ENCODE assay signal across 20 mouse cellular contexts in the genomic region with DNA sequence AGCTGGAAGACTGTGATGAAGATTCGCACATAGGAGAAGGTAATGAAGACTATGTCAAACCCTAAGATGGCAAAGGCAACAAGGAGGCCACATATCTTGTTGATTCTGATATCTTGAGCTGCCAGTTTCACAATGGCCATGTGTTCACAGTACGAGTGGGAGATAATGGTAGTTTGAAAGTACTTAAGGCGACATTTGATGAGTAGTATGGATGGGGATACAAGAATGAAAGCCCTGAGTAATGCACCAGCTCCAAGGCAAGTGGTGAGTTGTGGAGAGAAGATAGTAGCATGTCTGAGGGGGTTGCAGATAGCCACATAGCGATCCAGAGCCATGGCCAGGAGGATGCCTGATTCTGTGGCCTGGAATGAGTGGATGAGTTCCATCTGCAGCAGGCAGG. TPM values are rescaled to one million over a fixed set of nuclear protein-coding genes. Genes with fewer than 3 reads are reported as not detected.
"Had no signal": no experiment of that assay in that cellular context is flagged by ENCODE, and none has a peak within 500 bp of the region (broad histone marks: within the 10 kb centered on the region; RNA-seq: fewer than 3 reads in every experiment).

No protein-coding gene starts in this region.

RNA-seq across cellular contexts. Expression of a gene that starts 1.8 kb away (rescaled TPM):
- total RNA-seq: liver, adult 2 months; megakaryocyte, adult 5-6 weeks; midbrain, postnatal 0 days; monocyte, adult 5-6 weeks; neutrophil, adult 5-6 weeks had no signal
- polyA plus RNA-seq: liver, adult 2 months; lung, adult 2 months; lung, embryonic 15.5 days; lung, postnatal 0 days; macrophage; midbrain, embryonic 11.5 days; midbrain, embryonic 13.5 days; midbrain, embryonic 15.5 days; midbrain, postnatal 0 days; neural tube, embryonic 12.5 days; neural tube, embryonic 14.5 days; spleen, adult 2 months; stomach, embryonic 15.5 days; stomach, postnatal 0 days; testis, adult 2 months; thymus, adult 2 months; urinary bladder, adult 2 months had no signal

RNA-seq across cellular contexts. Expression of a gene that starts 6.3 kb away (rescaled TPM):
- total RNA-seq: liver, adult 2 months; megakaryocyte, adult 5-6 weeks; midbrain, postnatal 0 days; monocyte, adult 5-6 weeks had no signal
- polyA plus RNA-seq: liver, adult 2 months; lung, adult 2 months; lung, embryonic 15.5 days; lung, postnatal 0 days; macrophage; midbrain, embryonic 11.5 days; midbrain, embryonic 13.5 days; midbrain, embryonic 15.5 days; midbrain, postnatal 0 days; neural tube, embryonic 12.5 days; neural tube, embryonic 14.5 days; spleen, adult 2 months; stomach, embryonic 15.5 days; stomach, postnatal 0 days; testis, adult 2 months; thymus, adult 2 months; urinary bladder, adult 2 months had no signal

RNA-seq across cellular contexts. Expression of a gene that starts 14.0 kb away (rescaled TPM):
- total RNA-seq: liver, adult 2 months; megakaryocyte, adult 5-6 weeks; midbrain, postnatal 0 days; monocyte, adult 5-6 weeks; neutrophil, adult 5-6 weeks had no signal
- polyA plus RNA-seq: liver, adult 2 months; lung, adult 2 months; lung, embryonic 15.5 days; lung, postnatal 0 days; macrophage; midbrain, embryonic 11.5 days; midbrain, embryonic 13.5 days; midbrain, embryonic 15.5 days; midbrain, postnatal 0 days; neural tube, embryonic 12.5 days; neural tube, embryonic 14.5 days; spleen, adult 2 months; stomach, embryonic 15.5 days; stomach, postnatal 0 days; testis, adult 2 months; thymus, adult 2 months; urinary bladder, adult 2 months had no signal

RNA-seq across cellular contexts. Expression of a gene that starts 20.5 kb away (rescaled TPM):
- total RNA-seq: liver, adult 2 months; megakaryocyte, adult 5-6 weeks; midbrain, postnatal 0 days; monocyte, adult 5-6 weeks; neutrophil, adult 5-6 weeks had no signal
- polyA plus RNA-seq: liver, adult 2 months; lung, adult 2 months; lung, embryonic 15.5 days; lung, postnatal 0 days; macrophage; midbrain, embryonic 11.5 days; midbrain, embryonic 13.5 days; midbrain, embryonic 15.5 days; midbrain, postnatal 0 days; neural tube, embryonic 12.5 days; neural tube, embryonic 14.5 days; spleen, adult 2 months; stomach, embryonic 15.5 days; stomach, postnatal 0 days; testis, adult 2 months; thymus, adult 2 months; urinary bladder, adult 2 months had no signal

RNA-seq across cellular contexts. Expression of a gene that starts 32.9 kb away (rescaled TPM):
- total RNA-seq: liver, adult 2 months; megakaryocyte, adult 5-6 weeks; midbrain, postnatal 0 days; monocyte, adult 5-6 weeks; neutrophil, adult 5-6 weeks had no signal
- polyA plus RNA-seq: liver, adult 2 months; lung, adult 2 months; lung, embryonic 15.5 days; lung, postnatal 0 days; macrophage; midbrain, embryonic 11.5 days; midbrain, embryonic 13.5 days; midbrain, embryonic 15.5 days; midbrain, postnatal 0 days; neural tube, embryonic 12.5 days; neural tube, embryonic 14.5 days; spleen, adult 2 months; stomach, embryonic 15.5 days; stomach, postnatal 0 days; testis, adult 2 months; thymus, adult 2 months; urinary bladder, adult 2 months had no signal
